Mouse (Mus musculus) mouse trophoblast stem cell (cell line): ENCODE results near the gene Hpcal1.

Source experiments
- in situ Hi-C, 2 experiments: fragments of 300-500 bp; cut with MseI, MboI; formaldehyde crosslinking; loops; 2 replicates in 1 of 2; 3 replicates in 1 of 2; pipeline ENCODE4 v1.15.1; 2025

Hpcal1 gene

DNA sequence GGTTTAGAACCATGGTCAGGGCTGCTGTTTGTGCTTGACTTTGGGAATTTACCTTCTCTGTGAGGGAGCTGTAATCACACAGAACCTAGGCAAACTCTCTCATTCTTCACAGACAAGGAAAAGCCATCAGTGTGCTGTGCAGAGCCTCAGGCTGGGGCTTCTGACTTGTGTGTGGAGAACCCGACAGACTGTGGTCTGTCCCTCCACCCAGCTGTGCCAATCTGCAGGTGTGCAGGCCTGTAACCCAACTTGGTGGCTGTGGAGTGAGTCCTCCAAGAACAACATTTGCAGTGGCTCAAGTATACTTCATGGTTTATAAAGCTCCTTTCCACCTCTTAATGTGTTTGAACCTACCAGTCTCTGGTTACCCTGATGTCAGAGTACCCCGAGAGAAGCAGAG is 4.5 kb upstream of the Hpcal1 start:
- in situ Hi-C loops = no loop called here

GRCm38 (mm10) chr12:17688913-17689312 is 1.7 kb upstream of the Hpcal1 start:
- in situ Hi-C loops = no loop called here

DNA sequence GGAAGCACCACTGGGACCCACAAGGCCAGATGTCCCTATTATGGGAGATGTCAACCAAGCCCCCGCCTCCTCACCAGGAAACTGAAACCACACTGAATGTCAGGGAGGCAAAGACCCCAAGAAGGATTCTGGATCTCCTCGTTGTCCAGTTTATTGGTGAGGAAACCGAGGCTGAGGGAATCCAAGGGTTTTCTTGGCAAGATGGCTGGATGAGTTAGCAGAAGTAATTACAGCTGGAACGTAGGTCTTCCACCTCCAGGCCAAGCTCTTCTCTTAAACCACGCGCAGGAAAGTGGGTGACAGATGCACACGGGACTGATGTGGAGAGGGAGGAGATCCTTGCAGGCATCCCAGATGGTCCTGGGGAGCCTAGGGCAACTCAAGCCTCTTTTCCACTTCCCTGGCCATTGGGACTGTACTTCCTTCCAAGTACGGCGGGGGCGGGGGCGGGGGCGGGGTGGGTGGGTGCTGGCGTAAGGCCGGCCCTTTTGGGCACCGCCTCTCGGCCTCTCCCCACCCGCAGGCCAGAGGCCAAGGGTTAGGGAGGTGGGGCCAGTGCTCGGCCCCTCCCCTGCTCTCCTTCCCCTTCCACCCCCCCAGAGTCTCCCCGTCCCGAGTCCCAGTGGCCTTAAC is 609 bp upstream of the Hpcal1 start:
- in situ Hi-C loops = no loop called here

DNA sequence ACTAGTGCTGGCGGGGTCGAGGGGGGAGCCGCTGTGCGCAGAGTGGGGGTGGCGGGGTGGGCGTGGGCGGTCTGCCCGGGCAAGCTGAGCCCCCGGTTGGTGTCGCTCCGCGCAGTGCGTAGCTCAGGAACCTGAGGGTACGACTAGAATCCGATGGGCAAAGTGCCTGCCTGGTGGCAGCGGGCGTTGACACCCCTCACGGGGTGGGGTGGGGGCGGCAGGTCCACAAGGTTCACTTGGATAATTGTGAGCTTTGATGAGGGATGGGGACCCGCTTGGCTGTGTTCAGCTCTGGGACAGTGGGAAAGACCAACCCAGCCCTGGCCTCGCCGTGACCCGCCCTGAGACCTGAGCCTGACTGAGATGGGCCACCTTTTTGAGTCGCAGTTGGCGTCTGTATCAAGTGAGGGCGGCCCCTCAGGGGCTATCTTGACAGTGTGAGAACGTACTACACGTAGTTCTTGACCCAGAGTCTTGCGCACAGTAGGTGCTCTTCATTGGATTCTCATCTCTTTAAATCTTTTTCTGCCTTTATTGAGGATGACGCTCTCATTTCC is 742 bp downstream of the Hpcal1 start:
- in situ Hi-C loops = no loop called here

- in situ Hi-C loops = no loop called here
Observed at GRCm38 (mm10) chr12:17691891-17692321, 1.2 kb downstream of the Hpcal1 start.

GRCm38 (mm10) chr12:17692356-17692755 is 1.7 kb downstream of the Hpcal1 start:
- in situ Hi-C loops = no loop called here

GRCm38 (mm10) chr12:17692953-17693352 is 2.3 kb downstream of the Hpcal1 start:
- in situ Hi-C loops = no loop called here

DNA sequence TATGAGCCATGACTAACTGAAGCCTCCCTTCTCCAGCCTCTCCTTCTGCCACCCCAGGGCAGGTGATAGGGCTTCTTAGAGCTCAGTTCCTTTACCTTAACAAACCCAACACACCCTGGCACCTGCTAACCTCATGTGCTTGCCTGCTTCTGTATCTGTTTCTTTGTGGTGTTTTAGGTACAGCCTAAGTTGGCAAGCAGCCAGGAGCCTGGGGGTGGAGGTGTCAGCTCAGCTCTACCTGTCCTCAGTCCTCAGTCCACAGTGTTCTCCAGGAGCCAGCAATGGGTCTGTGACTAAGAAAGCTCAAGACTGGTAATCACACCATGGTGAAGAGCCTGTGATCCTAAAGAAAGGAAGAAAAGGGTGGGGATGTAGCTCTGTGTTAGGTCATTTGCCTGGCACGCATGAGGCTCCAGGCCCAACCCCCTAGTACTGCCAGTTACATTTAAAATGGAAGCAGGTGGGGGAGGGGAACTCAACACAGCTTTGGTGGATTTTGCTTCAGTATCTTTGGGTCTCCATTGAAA is 4.0 kb downstream of the Hpcal1 start:
- in situ Hi-C loops = no loop called here

GRCm38 (mm10) chr12:17696395-17696794 is 5.7 kb downstream of the Hpcal1 start:
- in situ Hi-C loops = no loop called here

DNA sequence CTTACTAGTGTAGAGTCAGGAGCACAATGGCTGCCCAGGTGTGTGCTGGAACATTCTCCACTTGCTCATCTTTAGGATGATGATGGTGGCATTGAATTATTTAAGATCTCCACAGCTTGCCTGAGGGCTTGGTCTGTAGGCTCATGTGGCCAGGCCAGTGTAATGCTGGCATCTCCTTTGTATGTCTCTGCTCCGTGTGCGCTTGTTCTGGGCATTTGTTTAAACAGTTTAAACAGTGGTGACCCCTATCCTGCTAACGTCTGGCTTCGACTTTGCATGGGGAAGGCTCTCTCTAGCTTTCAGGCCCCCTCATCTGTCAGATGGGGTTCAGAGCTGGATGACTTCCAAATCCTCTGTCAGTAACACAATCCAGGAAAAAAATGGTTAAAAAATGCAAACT is 8.3 kb downstream of the Hpcal1 start:
- in situ Hi-C loops = no loop called here

DNA sequence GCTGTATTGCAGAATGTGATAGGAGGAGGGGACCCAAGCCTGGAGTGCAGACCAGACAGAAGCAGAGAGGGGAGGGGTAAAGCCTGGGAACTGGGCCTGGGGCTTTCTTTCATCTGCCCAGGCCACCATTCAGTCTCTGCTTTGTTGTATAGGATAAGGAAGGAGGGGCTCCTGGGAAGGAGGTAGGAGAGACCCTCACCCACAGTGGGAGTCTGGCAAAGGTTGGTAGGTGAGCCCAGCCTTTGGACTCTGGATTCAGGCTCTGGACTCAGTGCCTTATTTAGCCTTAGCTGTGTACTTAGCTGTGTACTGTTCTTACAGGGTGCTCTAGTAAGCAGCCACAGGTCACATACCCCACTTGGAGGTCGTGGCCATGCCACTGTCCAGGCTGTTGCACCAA is 8.8 kb downstream of the Hpcal1 start:
- in situ Hi-C loops = no loop called here

GRCm38 (mm10) chr12:17701131-17701720 is 10.6 kb downstream of the Hpcal1 start:
- in situ Hi-C loops = no loop called here

- in situ Hi-C loops = no loop called here
Observed at GRCm38 (mm10) chr12:17701795-17702194, 11.1 kb downstream of the Hpcal1 start.

- in situ Hi-C loops = no loop called here
Observed at GRCm38 (mm10) chr12:17702257-17702943, 11.7 kb downstream of the Hpcal1 start.

DNA sequence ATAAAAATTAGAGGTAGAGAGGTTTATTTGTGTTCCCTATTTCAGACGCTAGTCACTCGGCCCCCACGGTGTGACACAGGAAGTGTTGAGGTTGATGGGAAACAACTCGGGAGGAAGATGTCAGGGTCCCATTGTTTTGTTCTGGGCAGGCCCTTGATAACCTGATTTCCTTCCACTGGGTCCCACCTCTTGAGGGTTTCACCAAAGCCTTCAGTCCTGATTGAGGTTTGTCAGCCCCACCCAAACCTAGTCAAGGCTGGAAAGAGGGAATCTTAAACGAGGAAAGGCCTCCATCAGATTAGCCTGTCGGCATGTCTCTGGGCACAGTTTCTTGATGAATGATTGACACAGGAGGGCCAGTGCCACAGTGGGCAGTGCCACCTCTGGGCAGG is 12.3 kb downstream of the Hpcal1 start:
- in situ Hi-C loops = no loop called here

GRCm38 (mm10) chr12:17703866-17704265 is 13.2 kb downstream of the Hpcal1 start:
- in situ Hi-C loops = no loop called here

DNA sequence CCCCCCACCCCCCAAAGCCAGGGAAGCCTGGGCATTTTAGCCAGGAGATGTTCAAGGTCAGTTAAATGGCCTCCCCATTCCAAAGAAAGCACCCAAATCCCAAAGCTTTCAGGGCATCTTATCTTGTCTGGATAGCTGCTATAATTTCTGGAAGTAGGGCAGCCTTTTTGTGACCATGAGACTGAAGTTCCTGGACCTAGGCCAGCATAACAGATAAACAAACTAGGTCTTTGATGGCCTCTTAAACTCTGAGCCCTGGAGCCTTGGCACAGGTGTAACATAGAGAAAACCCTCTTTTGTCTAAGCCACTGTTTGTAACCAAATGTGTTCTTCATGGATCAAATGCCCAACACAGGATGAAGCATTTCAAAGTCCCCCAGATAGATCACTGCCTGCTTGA is 16.8 kb downstream of the Hpcal1 start:
- in situ Hi-C loops = no loop called here

DNA sequence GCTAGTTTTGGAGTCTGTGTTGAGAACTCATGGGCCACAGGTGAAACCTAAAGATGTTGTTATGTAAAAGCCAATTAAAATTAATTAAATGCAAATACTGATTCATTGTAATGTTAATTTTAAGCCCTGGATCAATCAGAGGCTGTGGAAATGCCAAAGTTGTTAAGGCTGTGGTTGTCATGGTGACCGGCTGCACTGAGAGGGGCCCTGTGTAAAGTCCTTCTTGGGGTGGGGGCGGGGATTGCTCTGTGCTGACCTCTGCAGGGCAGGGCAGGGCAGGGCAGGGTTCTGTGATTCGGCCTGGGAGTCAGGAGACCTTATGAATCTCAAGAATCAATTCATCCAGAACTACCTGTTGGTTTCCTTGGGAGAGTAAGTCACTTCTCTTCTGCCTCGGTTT is 18.8 kb downstream of the Hpcal1 start:
- in situ Hi-C loops = no loop called here

GRCm38 (mm10) chr12:17709926-17710746 is 19.5 kb downstream of the Hpcal1 start:
- in situ Hi-C loops = no loop called here

DNA sequence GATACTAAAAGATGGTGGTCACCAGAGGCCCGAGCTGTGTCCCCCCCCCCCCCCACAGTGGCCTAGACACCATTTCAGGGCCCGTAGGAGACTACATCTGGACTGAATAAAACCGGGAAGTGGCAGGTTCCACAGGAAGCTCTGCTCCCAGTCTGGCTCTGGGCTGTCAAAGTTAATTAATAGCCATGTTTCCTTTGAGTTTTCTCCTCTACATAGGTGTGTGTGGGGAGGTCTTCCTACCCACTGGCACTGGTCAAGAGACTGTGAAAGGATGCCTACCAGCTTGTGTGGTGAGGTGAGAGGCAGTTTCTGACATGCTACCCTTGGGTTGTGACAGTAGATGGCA is 20.1 kb downstream of the Hpcal1 start:
- in situ Hi-C loops = no loop called here

- in situ Hi-C loops = no loop called here
Observed at GRCm38 (mm10) chr12:17711731-17712388, 21.2 kb downstream of the Hpcal1 start.
